Mouse (Mus musculus): ENCODE measurements around the gene Olfr507. TPM values are rescaled to one million over a fixed set of nuclear protein-coding genes. Genes with fewer than 3 reads are reported as not detected.
"Not testable (repeated sequence)": the region's sequence is repeated elsewhere in the genome, so short reads cannot be mapped to it uniquely, and the experiment has no call there.

Olfr507 gene
- not detected for total RNA-seq (2021)

DNA sequence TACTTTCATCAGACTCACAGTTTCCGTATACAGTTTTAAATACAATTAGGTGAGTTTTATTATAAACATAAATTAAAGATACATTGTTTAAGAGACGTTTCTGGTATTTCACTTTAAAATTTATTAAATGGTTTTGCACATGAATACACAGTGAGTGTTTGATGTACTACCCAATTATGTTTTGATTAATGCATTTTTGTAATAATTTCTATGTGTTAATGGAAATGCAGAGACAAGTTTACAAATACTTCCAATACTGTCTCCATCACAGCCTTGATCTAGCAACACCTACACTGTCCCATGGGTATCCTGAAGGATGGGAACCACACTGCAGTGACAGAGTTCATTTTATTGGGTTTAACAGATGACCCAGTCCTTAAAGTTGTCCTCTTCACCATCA is at the start of gene Olfr507:
TSS of gene Olfr507 (plus strand) at position 301 of the 400 bp plus-strand sequence.
- DNase-seq (ENCODE audit: extremely low spot score in 1 of 2, low spot score in 1 of 2) = no peak

DNA sequence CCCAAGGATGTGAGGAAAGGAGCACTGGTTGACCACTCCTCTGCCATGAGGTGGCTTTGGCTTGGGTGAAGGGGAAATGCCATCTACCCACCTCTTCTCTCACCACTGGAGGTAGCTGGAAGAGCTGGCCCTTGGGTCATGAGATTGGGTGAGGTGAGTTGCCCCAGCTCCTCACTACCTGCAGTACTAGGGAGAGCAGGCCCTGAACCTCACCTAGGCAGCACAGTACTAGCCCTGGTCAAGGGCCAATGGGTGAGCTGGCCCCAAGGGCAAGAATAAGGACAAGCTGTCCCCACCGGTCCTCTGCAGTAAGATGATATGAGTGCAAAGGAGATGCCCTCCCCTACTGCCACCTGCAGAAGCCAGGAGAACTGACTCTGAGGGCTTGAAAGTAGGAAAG is 31.8 kb upstream of the Olfr507 start:
- no peak for DNase-seq (ENCODE audit: extremely low spot score in 1 of 2, low spot score in 1 of 2)

DNA sequence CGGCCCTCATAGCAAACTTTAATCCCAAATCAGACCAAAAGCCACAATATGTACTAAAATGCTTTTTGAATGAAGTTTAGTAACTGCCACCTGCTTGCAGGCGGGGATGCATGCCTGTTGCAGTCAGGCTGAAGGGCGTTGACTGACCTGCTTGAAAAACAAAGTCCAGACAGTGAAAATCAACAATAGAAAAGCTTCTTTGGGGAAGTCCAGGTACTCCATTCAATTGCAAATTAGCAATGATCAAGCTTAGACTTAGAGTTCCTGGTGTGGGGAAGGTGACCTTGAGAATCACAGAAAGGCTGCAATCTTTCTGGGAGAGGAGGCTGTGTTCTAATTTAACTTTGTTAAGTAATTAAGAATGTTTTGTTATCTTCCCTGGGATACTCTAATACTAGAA is 19.7 kb upstream of the Olfr507 start:
- not testable (repeated sequence) for DNase-seq (ENCODE audit: extremely low spot score in 1 of 2, low spot score in 1 of 2)

DNA sequence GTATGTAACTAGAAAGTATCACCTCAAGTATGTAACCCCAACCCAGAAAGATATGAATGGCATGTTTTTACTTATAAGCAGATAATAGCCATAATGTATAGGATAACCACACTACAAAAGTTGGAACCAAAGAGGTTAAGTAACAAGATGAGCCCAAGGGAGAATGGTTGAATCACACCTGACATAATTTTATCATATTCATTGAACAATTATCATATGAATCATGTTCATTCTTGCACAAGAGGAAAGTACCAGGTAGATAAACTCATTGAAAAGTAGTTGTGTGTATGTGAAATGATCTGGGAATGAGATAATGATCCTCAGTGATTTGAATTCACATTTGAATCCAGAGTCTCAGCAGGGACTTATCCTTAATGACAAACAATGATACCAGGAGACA is 11.1 kb upstream of the Olfr507 start, which contains the start of gene Olfr506:
TSS of gene Olfr506 (plus strand) at position 301 of the 400 bp plus-strand sequence.
- no peak for DNase-seq (ENCODE audit: extremely low spot score in 1 of 2, low spot score in 1 of 2)

- no peak for DNase-seq (ENCODE audit: extremely low spot score in 1 of 2, low spot score in 1 of 2)
Observed at GRCm38 (mm10) chr7:108614110-108614509, 7.5 kb upstream of the Olfr507 start.

- not testable (repeated sequence) for DNase-seq (ENCODE audit: extremely low spot score in 1 of 2, low spot score in 1 of 2)
Observed at GRCm38 (mm10) chr7:108616781-108617180, 4.8 kb upstream of the Olfr507 start.

- DNase-seq (ENCODE audit: extremely low spot score in 1 of 2, low spot score in 1 of 2) = no peak
Observed at GRCm38 (mm10) chr7:108629694-108630093, 8.1 kb downstream of the Olfr507 start, which contains the start of gene Olfr508. TSS of gene Olfr508 (plus strand) at chr7:108629994.

DNA sequence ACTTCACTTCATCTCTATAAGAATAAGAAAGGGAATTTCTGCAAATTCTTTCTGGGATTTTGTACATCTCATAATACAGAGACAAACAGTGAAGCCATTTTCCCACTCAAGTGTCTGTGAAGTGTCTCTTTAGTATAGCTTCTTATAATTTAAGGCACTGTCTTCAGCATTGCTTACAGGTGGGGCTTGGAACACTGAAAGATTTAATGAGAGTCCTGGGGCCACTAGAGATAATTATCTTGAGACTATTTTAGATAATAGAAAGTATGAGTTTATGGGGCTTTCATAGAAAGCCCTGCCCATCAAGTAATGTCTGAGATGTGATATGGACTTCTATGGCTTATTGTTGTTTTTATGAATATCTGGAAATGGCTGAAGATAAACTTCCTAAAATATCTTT is 30.2 kb downstream of the Olfr507 start, which contains the start of gene Olfr509:
TSS of gene Olfr509 (minus strand) at position 101 of the 400 bp plus-strand sequence.
- DNase-seq (ENCODE audit: extremely low spot score in 1 of 2, low spot score in 1 of 2) = no peak

GRCm38 (mm10) chr7:108662419-108662818 is 40.8 kb downstream of the Olfr507 start:
- DNase-seq (ENCODE audit: extremely low spot score in 1 of 2, low spot score in 1 of 2) = no peak

DNA sequence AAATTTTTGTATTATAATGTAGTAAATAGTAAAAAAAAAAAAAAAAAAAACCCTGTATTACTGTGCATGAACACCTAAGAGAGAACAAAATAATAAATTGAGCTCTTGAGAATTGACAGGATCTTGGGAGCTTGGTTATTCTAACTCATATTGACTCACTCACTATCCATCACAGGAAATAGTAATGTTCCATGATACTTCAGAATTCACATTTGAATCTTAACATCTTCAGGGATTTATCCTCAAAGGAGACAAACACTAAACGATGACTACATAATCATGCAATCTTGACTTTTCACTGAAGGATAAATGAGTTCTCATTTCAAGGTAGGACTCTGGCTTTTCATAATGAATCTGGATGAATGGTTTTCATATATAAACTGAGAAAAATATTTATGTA is 44.5 kb downstream of the Olfr507 start, which contains the start of gene Olfr510:
TSS of gene Olfr510 (plus strand) at position 301 of the 400 bp plus-strand sequence.
- no peak for DNase-seq (ENCODE audit: extremely low spot score in 1 of 2, low spot score in 1 of 2)

GRCm38 (mm10) chr7:108671058-108671457 is 49.4 kb downstream of the Olfr507 start:
- no peak for DNase-seq (ENCODE audit: extremely low spot score in 1 of 2, low spot score in 1 of 2)

Other genes starting within 250 kb of the Olfr507 start
- not detected for gene Olfr495, start 228.6 kb upstream of the Olfr507 start, total RNA-seq (2021)
- not detected for gene Olfr497, start 201.4 kb upstream of the Olfr507 start, total RNA-seq (2021)
- not detected for gene Olfr498, start 156.5 kb upstream of the Olfr507 start, total RNA-seq (2021)
- gene Olfr502, start 96.7 kb upstream of the Olfr507 start, total RNA-seq (2021) = not detected
- not detected for gene Olfr503, start 77.3 kb upstream of the Olfr507 start, total RNA-seq (2021)
- gene Olfr504, start 56.0 kb upstream of the Olfr507 start, total RNA-seq (2021) = not detected
- not detected for gene Olfr506, start 11.0 kb upstream of the Olfr507 start, total RNA-seq (2021)
- not detected for gene Olfr508, start 8.2 kb downstream of the Olfr507 start, total RNA-seq (2021)
- gene Olfr509, start 30.1 kb downstream of the Olfr507 start, total RNA-seq (2021) = not detected
- gene Olfr510, start 44.6 kb downstream of the Olfr507 start, total RNA-seq (2021) = not detected
- not detected for gene Olfr512, start 91.5 kb downstream of the Olfr507 start, total RNA-seq (2021)
- gene Olfr513, start 129.2 kb downstream of the Olfr507 start, total RNA-seq (2021) = not detected
- not detected for gene Olfr514, start 204.2 kb downstream of the Olfr507 start, total RNA-seq (2021)
- not detected for gene Olfr516, start 228.7 kb downstream of the Olfr507 start, total RNA-seq (2021)

All from layer of hippocampus, postnatal 25 days (tissue).